Mouse (Mus musculus) left cerebral cortex, postnatal 4 days (tissue): ENCODE data around the gene St3gal6. TPM values are rescaled to one million over a fixed set of nuclear protein-coding genes. Genes with fewer than 3 reads are reported as not detected.

ENCODE experiments used
- DNase-seq: peaks from one replicate; pipeline ENCODE4 v3.0.0-alpha.2; 2022
- intact Hi-C: fragments of 180-260 bp; cut with DNase I; formaldehyde crosslinking; loops from one replicate; pipeline ENCODE4 v1.15.1; 2025
- total RNA-seq, 2 experiments: library from RNA; stranded (reverse); gene quantifications; 2 replicates each; pipeline ENCODE4 v1.2.3; 2021

St3gal6 gene
- total RNA-seq, result 10 to 100 TPM; 12.6 to 14.4 TPM

DNA sequence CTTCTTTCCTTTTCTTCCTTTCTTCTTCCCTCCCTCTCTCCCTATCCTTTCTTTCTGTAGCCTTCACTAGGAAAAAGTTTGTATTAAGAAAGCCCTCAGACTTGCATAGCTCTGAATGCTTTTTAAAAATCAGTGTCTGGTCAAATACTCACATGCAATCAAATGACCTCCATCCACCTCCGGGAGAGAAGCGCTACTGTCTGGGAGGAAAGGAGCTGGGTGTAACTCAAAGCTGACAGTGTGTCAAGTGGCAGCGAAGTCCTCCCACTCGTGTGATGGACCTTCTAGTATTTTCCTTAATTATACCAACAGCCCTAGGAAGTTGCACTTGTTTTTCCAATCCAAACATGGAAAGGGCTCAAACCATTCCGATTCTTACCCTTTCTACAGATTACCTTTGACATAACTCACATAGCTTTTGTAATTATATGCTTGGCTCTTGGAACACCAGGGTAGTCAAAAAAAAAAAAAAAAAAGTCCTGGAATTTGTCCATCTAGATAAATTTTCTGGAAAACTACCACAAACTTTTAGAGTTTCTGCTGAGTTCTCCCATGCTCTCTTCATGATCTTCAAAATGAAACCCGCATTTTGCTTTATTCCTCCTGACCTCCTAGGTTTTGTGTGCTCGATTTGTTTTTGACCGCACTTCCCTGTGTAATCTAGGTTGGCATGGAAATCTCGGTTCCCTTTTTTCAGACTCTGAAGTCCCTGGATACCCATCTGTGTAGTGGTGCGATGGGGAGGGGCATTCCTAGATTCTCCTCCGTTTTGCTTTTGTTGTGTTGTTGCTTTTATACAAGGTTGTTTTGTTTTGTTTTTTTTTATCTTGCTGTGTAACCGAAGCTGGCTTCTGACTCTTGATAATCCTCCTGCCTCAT lies at the start of gene St3gal6:
Gene St3gal6, minus strand, starts transcription at position 272 of the 879 bp plus-strand sequence.
- intact Hi-C loops, result loop anchor here (10.0 kb wide), 1 partner anchor 91 kb away; the partner anchor contains the start of gene Gm813

GRCm38 (mm10) chr16:58570694-58571264 lies 46.7 kb upstream of the St3gal6 start:
- DNase-seq, result no peak
- intact Hi-C loops, result no loop called here

More for the DNA sequence above, at the start of gene St3gal6:
- DNase-seq, result no peak

DNA sequence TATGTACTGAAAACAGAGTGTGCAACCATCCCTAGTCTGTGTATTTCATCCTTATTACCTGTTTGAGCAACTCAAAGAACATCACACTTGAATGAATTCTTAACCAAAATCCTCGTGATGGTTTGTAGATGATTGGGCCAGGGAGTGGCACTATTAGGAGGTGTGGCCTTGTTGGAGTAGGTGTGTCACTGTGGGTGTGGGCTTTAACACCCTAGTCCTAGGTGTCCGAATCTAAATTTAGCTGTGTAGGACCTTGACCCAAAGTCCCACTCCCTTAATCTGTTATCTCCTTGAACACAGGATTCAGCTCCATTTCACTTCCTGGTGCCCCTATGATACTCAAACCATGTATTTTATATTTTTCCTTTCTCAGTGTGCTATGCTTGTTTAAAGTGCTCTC lies 37.2 kb upstream of the St3gal6 start:
- intact Hi-C loops, result no loop called here
- no peak for DNase-seq

DNA sequence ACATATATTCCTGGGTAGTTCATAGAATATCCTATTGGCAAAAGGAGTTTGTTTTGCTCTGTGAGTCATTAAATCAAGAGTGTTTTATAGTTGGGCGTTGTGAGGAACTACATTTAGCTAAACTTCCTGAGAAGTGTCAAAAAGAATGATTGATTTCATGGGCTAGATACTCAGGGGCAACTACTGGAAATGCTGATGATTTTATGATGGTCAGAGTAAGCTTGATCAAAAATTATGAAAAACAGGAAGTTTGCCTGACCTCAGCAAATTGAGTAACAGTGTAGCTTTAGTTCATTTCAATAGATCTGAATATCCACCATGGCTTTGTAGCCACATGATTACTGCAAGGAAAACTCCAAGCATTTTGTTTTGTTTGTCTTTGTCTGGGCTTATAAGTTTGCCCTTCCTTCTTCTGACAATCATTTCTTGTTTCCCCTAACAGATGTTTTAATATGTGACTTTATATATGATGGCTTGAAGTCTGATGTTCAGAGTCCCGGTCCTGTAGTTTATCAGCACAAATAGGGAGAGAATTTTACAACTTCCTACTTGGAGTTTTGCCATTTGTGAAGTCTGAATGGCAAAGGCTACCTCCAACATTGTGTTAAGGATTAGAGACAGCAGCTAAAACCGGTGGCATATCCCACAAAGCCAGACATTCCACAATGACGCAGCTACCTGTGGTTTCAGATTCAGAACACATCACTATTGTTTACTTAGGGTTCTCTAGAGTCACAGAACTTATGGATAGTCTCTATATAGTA lies 32.2 kb upstream of the St3gal6 start:
- intact Hi-C loops, result no loop called here

GRCm38 (mm10) chr16:58554673-58555072 lies 30.6 kb upstream of the St3gal6 start:
- intact Hi-C loops, result no loop called here
- DNase-seq, result no peak

More for the DNA sequence above, 32.2 kb upstream of the St3gal6 start:
- DNase-seq, result no peak

- DNase-seq, result no peak
- intact Hi-C loops, result no loop called here
Measured at GRCm38 (mm10) chr16:58548042-58548441, 24.0 kb upstream of the St3gal6 start.

DNA sequence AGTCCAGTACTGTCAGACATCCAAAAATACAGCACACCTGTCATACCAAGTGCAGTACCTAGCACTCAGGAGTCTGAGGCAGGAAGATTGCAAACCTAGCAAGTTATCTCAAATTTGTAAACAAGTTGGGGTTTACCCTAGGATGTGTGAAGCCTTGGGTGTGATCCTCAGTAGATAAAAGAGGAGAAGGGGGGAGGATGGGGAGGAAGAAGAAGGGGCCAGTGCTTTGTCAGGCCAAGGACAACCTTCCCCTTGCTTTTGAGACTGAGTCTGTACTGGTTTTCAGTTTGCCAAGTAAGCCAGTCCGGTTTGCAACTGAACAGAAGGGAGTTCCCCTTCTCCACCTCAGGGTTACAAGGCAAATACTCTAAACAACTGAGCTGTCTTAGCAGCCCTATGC lies 22.1 kb upstream of the St3gal6 start:
- intact Hi-C loops, result no loop called here
- no peak for DNase-seq

DNA sequence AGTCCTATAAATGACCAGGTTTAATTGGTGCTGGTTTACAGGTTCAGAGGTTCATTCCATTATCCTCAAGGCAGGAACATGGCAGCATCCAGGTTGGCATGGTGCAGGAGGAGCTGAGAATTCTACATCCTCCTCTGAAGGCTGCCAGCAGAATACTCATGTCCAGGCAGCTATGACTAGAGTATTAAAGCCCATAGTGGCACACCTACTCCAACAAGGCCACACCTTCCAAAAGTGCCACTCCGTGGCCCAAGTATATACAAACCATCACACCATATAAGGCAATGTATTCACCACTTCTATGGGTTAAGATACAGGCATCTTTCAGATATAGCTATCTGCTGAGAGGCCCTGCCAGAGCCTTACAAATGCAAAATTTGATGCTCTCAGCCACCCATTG lies 15.4 kb upstream of the St3gal6 start:
- intact Hi-C loops, result no loop called here
- DNase-seq, result no peak

- intact Hi-C loops, result no loop called here
- no peak for DNase-seq
Measured at GRCm38 (mm10) chr16:58539011-58539410, 15.0 kb upstream of the St3gal6 start.

DNA sequence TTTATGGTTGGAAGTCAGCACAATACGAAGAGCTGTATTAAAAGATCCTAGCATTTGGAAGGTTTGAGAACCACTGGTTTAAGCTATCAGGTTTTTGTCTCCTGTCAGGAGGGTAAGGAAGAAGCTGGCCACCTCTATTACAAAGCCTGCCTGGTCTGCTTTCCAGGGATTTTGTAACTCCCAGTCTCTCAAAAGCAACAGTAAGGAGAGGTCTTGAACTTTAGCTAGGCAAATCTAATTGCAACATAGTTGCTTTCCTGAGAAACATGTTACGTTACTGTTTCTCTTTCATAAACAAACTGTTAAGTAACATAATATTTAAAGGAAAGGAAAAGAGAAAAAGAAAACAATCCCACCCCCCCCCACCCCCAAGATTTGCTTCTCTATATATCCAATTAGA lies 12.0 kb upstream of the St3gal6 start:
- intact Hi-C loops, result no loop called here
- no peak for DNase-seq

DNA sequence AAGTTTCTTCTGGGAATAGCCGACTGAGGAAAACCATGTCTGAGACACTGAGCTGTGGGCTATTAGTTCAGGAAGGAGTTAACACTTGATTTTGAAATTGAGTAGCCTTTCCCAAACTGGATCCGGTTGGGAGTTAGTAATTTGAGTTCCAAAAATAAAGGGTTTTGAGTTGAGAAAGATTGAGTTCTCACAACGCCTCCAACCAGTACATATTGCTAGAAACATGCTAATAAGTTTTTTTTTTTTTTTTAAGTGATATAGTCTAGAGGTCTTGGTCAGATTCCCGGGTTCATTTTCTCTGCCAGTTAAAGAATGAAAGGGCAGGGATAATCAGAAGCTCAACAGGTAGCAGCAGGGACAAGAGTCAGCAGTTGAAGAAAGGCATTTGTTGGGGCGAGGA lies 11.2 kb upstream of the St3gal6 start:
- intact Hi-C loops, result no loop called here
- DNase-seq, result no peak

- intact Hi-C loops, result no loop called here
- DNase-seq, result no peak
Measured at GRCm38 (mm10) chr16:58534245-58535142, 10.5 kb upstream of the St3gal6 start.

- no peak for DNase-seq
- intact Hi-C loops, result no loop called here
Measured at GRCm38 (mm10) chr16:58533742-58534141, 9.7 kb upstream of the St3gal6 start.

- no peak for DNase-seq
- intact Hi-C loops, result no loop called here
Measured at GRCm38 (mm10) chr16:58533254-58533653, 9.2 kb upstream of the St3gal6 start.

- intact Hi-C loops, result no loop called here
- DNase-seq, result no peak
Measured at GRCm38 (mm10) chr16:58532511-58532910, 8.5 kb upstream of the St3gal6 start.

DNA sequence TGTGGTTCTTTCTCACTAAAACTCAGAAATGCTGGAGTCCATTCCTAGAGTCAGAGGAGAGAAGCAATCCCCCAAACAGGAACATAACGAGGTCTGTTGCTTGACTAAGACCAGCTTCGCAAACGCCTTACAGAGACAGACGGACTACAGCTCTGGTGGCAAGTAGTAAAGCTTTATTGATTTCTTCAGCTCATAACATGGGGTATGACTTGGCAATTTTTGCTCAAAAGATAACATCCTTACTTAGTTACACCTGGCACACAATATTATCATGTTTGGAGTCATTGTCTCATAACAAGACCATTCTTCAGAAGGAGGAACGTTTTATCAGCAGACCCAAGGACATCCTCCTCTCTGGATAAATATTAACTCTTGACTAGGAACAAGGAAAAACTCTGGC lies 3.8 kb upstream of the St3gal6 start:
- DNase-seq, result no peak
- intact Hi-C loops, result loop anchor here (10.0 kb wide), 1 partner anchor 87 kb away; the partner anchor contains the start of gene Gm813

- intact Hi-C loops, result loop anchor here (10.0 kb wide), 1 partner anchor 88 kb away; the partner anchor contains the start of gene Gm813
- DNase-seq, result no peak
Measured at GRCm38 (mm10) chr16:58526729-58527128, 2.7 kb upstream of the St3gal6 start.

- intact Hi-C loops, result loop anchor here (10.0 kb wide), 1 partner anchor 89 kb away; the partner anchor contains the start of gene Gm813
- no peak for DNase-seq
Measured at GRCm38 (mm10) chr16:58525832-58526231, 1.8 kb upstream of the St3gal6 start.

GRCm38 (mm10) chr16:58523044-58523859 lies 791 bp downstream of the St3gal6 start:
- DNase-seq, result peak; percentile 53
- intact Hi-C loops, result loop anchor here (10.0 kb wide), 1 partner anchor 92 kb away; the partner anchor contains the start of gene Gm813
